Mouse (Mus musculus) Patski (cell line): ENCODE data around the gene Unc119b. TPM values are rescaled to one million over a fixed set of nuclear protein-coding genes. Genes with fewer than 3 reads are reported as not detected.

ENCODE experiments used
- ATAC-seq: fragments of 100-300 bp; one replicate; pipeline ENCODE4 v1.8.0; 2021
- CTCF ChIA-PET: fragments of 350-600 bp; sonication (Branson Sonifier 250); formaldehyde crosslinking; loops from one replicate; lab custom pipeline; 2022; ENCODE audit warnings: inconsistent platforms; lab: Charles Lee
- POLR2A ChIA-PET: fragments of 350-600 bp; sonication (Branson Sonifier 250); formaldehyde crosslinking; loops from one replicate; lab custom pipeline; 2022; ENCODE audit warnings: antibody characterized with exemption, inconsistent platforms; lab: Charles Lee
- DNase-seq: peaks from one replicate; pipeline ENCODE4 v3.0.0-alpha.2; 2011; ENCODE audit warnings: low read depth, low spot score
- H3K27me3 ChIP-seq: fragments of 371-371 bp; one replicate; pipeline ENCODE4 v1.5.1; 2021
- CTCF ChIP-seq: fragments of 100-300 bp; IDR thresholded peaks from one replicate; pipeline ENCODE4 v1.5.1; 2021
- in situ Hi-C: fragments of 300-500 bp; cut with MboI; formaldehyde crosslinking; loops from 3 replicates; pipeline ENCODE4 v1.11.1; 2018; ENCODE audit warnings: low pct_unique_long_range_greater_than_20kb, mixed read lengths
- polyA plus RNA-seq: library from polyadenylated mRNA; unstranded; gene quantifications from one replicate; pipeline ENCODE4 v1.2.3, GENCODE M21; 2021

The Unc119b gene
- polyA plus RNA-seq: 98.3 TPM

- H3K27me3 ChIP-seq: no peaks in the 10 kb centered on the region
- no peak for TF ChIP-seq CTCF
- ChIA-PET POLR2A (interaction anchor here (0.6 to 1.9 kb wide), 2 partner anchors 9 to 11 kb away, joined by 3 to 5 read pairs; no protein-coding TSS in a partner anchor), CTCF (interaction anchor here (1.0 to 1.9 kb wide), 4 partner anchors 9 to 156 kb away, joined by 3 to 8 read pairs (median 4); no protein-coding TSS in a partner anchor)
- ATAC-seq (peak; percentile 79), DNase-seq (no peak)
- in situ Hi-C loops: no loop called here
These were observed at the start of gene Unc119b for GRCm38 (mm10) chr5:115134234-115135165. TSS of gene Unc119b (minus strand) at chr5:115134975.

- DNase-seq: no peak
- ChIA-PET CTCF (no interaction called here), POLR2A (no interaction called here)
- H3K27me3 ChIP-seq: no peaks in the 10 kb centered on the region
- ATAC-seq: no peak
- no peak for TF ChIP-seq CTCF
- in situ Hi-C loops: no loop called here
These were observed 48.7 kb upstream of the Unc119b start for GRCm38 (mm10) chr5:115183482-115183881.

GRCm38 (mm10) chr5:115182925-115183324, 48.1 kb upstream of the Unc119b start:
- in situ Hi-C loops: no loop called here
- no peak for TF ChIP-seq CTCF
- ATAC-seq (no peak), DNase-seq (no peak)
- POLR2A ChIA-PET: no interaction called here
- CTCF ChIA-PET: no interaction called here
- H3K27me3 ChIP-seq: no peaks in the 10 kb centered on the region

- in situ Hi-C loops: no loop called here
- CTCF ChIA-PET: interaction anchor here (0.9 kb wide), 1 partner anchor 48 kb away, joined by 3 read pairs; no protein-coding TSS in a partner anchor
- POLR2A ChIA-PET: interaction anchor here (0.7 kb wide), 2 partner anchors 13 to 652 kb away, joined by 3 read pairs; no protein-coding TSS in a partner anchor
- ATAC-seq: no peak
- DNase-seq: no peak
- peaks cover under 1% of the 10 kb centered on the region for H3K27me3 ChIP-seq
- TF ChIP-seq CTCF: no peak
These were observed 46.6 kb upstream of the Unc119b start for GRCm38 (mm10) chr5:115181248-115181940.

- ATAC-seq (no peak), DNase-seq (no peak)
- in situ Hi-C loops: no loop called here
- peaks cover 3% of the 10 kb centered on the region for H3K27me3 ChIP-seq
- TF ChIP-seq CTCF: no peak
- ChIA-PET POLR2A (interaction anchor here (0.7 to 1.1 kb wide), 2 partner anchors 9 to 146 kb away, joined by 3 to 4 read pairs; no protein-coding TSS in a partner anchor), CTCF (interaction anchor here (0.9 to 1.5 kb wide), 2 partner anchors 9 to 12 kb away, joined by 3 to 5 read pairs; no protein-coding TSS in a partner anchor)
These were observed 44.8 kb upstream of the Unc119b start for GRCm38 (mm10) chr5:115179596-115179995.

GRCm38 (mm10) chr5:115177866-115178265, 43.1 kb upstream of the Unc119b start:
- no peak for TF ChIP-seq CTCF
- DNase-seq (no peak), ATAC-seq (no peak)
- in situ Hi-C loops: no loop called here
- ChIA-PET CTCF (no interaction called here), POLR2A (no interaction called here)
- peaks cover 3% of the 10 kb centered on the region for H3K27me3 ChIP-seq

GRCm38 (mm10) chr5:115174554-115174953, 39.8 kb upstream of the Unc119b start:
- in situ Hi-C loops: no loop called here
- TF ChIP-seq CTCF: no peak
- ATAC-seq (no peak), DNase-seq (no peak)
- peaks cover 3% of the 10 kb centered on the region for H3K27me3 ChIP-seq
- ChIA-PET POLR2A (no interaction called here), CTCF (interaction anchor here (1.0 to 1.6 kb wide), 2 partner anchors 49 to 94 kb away, joined by 3 to 4 read pairs; no protein-coding TSS in a partner anchor)

GRCm38 (mm10) chr5:115170150-115170549, 35.4 kb upstream of the Unc119b start:
- ChIA-PET CTCF (no interaction called here), POLR2A (no interaction called here)
- in situ Hi-C loops: no loop called here
- DNase-seq: no peak
- no peak for TF ChIP-seq CTCF
- no peaks in the 10 kb centered on the region for H3K27me3 ChIP-seq
- no peak for ATAC-seq

GRCm38 (mm10) chr5:115168641-115169415, 34.1 kb upstream of the Unc119b start:
- DNase-seq: no peak
- ChIA-PET CTCF (no interaction called here), POLR2A (interaction anchor here (0.5 kb wide), 1 partner anchor 72 kb away, joined by 3 read pairs; no protein-coding TSS in a partner anchor)
- no peaks in the 10 kb centered on the region for H3K27me3 ChIP-seq
- in situ Hi-C loops: no loop called here
- ATAC-seq: no peak
- no peak for TF ChIP-seq CTCF
